Mouse (Mus musculus): ENCODE data around the gene Apoh.

DNA sequence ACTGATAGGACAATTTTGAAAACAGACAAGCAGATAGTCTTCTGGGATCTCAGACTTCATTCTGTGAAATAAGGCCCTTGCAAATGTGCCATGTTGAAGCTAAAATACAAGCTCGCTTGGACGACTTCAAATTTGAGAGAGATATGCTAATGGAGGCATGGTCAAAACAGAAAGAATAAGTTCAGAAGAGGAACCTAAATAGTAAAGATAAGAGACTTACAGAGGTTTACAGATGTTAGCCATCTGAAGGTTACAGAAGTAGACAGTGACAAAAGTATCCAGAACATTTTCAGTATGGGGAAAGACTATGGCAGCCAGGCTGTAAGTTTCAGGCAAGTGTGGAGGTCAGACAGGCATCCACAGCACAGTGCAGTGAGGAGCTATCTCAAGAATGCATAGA is 21.0 kb upstream of the Apoh start:
- no peak for TF ChIP-seq GATA1 (IDR thresholded peaks at IDR 0.05; ENCODE audit: low read length)
- TF ChIP-seq TAL1 (IDR thresholded peaks at IDR 0.05; ENCODE audit: low read length) = no peak

Data from erythroblast, embryonic 14.5 days (primary cell).